Mouse (Mus musculus) olfactory bulb, adult 2 months (tissue): Measurements from ENCODE around the gene Rgma.

Source experiments
- CTCF ChIP-seq: fragments of 200-500 bp; IDR thresholded peaks from 2 replicates; pipeline ENCODE4 v1.5.1; 2012; ENCODE audit warnings: low read depth, mild to moderate bottlenecking, low read length, moderate library complexity; ENCODE audit not compliant: insufficient read depth
- POLR2A ChIP-seq: fragments of 200-500 bp; IDR thresholded peaks from 2 replicates; pipeline ENCODE4 v1.6.1; 2012; ENCODE audit warnings: mild to moderate bottlenecking, low read depth, low read length, moderate library complexity; ENCODE audit not compliant: insufficient read depth

- TF ChIP-seq CTCF (no peak), POLR2A (no peak)
These were observed 26.8 kb downstream of the Rgma start for GRCm38 (mm10) chr7:73402106-73402505.
